Mouse (Mus musculus) spleen, postnatal 4 days (tissue): ENCODE measurements around the gene Mier2.

ENCODE experiments used
- DNase-seq, 2 experiments: peaks; one replicate each; pipeline ENCODE4 v3.0.0; 2022; ENCODE audit warnings: low spot score in 2 of 2

The Mier2 gene

DNA sequence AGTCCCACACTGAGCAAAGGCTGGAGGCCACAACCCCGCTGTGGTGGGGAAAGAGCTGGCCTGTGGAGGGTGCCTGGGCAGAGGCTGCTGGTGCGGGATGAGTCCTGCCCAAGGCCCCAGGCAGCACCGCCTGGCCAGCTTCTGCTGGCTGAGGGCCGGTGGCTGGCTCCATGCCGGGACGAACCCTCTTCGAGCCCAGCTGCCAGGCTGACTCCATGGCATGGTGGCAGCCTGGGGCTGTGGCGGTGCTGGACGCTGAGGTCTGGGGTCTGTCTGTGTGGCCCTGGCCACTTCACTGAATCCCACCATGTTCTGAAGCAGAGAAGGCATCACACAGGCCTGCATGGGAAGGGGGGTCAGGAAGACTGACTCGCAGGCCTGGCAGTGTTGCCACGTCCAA is 14.3 kb downstream of the Mier2 start:
- peak in 1 of 2 experiments; percentile 59 for DNase-seq

DNA sequence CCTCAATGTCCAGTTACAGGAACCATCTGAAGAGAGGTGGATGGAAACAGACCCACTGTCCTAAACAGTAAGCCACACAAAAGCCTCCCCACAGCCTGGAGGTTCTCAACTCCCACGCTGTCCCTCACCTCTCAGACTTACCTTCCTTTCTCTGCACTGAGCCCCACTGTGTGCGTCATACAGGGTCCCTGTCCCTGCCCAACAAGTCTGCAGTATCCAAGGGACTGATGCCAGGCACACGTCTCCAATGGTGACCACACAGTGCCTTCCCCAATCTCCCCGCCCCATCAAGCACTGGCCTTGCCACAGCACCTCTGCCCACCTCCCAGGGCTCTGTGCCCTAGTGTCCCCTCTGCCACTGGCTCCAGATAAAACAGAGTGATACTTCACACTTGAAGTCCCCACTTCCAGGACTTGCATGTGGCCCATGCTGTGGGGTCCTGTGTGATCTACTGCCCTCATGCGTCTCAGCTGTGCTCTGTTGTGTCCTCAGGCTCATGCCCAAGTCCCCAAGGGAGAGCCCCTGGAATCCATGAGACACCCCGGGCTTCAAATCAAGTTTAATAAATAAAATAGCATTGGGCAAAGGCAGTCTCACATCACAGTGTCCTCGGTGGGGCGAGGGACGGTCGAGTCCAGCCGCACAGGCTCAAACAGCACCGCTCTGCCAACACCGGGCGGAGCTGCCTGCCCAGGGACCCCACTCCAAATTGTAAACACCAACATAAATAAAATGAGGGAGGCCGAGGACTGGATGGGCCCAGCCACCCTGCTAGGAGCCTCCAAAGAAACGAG is 15.1 kb downstream of the Mier2 start:
- peak in 1 of 2 experiments; percentile 53 for DNase-seq

DNA sequence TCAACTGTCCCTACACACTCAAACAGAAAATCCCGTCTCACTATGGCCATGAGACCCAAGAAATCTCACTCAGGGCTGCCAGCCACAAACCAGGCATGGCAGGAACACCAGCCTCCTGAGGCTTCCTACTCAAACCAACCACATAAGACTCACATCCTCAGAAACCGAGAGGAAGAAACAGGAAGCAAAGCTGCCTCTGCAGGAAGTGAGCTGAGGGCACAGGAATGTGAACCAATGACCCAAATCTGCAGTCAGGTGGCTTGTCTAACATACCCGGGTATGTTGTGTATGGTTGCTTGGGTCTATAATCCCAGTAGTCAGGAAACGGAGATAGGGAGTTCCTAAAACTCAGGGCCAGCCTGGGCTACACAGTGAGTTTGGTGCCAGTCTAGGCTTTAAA is 16.1 kb downstream of the Mier2 start:
- no peak for DNase-seq

DNA sequence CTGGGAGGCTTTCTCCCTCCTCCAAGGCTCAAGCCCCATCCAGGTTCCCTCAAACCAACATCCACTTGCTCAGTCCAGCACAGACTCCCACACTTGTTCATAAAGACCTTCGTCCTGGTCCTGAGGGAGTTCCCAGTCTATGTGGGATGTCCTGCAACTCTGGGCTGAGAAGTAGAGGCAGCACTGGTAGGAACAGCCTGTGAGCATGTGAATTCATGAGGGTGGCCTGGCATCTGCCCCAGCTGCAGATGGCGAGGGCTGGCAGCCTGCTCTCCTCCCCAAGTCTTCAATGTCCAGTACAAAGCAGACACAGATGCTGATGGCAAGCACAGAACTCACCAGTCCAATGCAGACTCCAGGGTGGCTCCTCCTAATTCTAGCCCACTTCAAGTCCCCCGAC is 16.7 kb downstream of the Mier2 start:
- peak in 1 of 2 experiments; percentile 47 for DNase-seq

DNA sequence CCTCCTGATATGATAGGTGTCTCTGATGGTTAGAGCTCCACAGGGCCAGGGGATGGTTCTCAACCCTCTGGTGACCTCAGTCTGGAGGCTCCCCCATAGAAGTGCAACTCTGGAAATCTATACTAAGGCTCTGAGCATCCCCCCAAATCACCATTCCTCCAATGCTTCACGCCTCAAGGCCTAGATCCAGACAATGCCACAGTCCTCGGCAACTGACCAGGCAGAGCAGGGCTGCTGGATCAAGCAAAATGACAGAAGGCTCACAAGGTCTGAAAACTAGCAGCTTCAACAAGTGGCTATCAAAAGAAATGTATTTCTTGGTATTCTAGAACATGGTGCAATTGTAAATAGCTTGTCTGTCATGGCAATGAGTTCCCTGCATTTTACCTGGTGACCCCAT is 17.2 kb downstream of the Mier2 start:
- DNase-seq = peak in 1 of 2 experiments; percentile 51

DNA sequence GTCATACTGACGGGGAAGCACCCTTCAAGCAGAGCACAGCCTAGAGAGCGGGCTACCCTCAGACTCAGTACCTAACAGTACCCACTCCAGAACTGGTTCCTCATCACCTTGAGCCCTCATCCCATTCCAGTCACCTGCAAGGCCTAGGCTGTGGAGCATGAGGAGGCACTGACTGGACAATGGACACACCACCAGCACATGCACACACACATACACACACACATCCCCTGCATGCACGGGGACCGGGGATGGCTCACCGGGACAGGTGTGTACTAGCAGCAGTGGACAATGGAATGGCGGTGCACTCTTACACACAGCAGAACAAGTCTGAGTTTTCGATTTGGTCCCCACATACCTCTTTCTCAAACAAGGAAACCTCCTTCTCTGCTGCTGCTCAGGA is 17.7 kb downstream of the Mier2 start:
- peak in 1 of 2 experiments; percentile 46 for DNase-seq

DNA sequence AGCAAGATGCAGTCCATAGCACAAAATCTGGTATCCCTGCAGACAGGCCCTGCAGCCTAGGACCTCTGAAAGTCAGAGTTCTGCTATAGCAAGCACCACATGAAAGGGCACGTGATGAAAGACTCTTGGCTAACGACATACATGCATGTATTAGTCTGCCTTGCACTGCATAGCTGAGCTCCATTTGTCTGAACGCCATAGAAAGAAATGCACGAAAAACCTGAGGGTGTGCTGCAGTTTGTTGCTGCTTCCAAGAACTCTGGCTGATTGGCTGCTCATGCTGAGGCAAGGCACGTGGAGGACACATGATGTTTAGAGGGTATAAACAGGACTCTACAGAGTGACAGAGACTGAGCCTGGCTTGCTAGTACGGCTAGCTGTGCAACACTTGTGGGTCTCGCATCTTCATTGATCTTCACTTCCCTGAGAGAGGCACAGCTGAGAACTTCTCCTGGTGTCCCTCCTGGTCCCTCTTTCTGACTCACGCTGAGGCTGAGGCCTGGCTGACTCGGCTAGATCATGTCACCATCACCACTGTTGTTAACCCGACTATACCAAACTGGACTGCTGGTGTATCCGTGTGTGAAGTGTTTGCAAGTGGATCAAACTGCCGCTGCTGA is 18.4 kb downstream of the Mier2 start:
- peak in 1 of 2 experiments; percentile 54 for DNase-seq

DNA sequence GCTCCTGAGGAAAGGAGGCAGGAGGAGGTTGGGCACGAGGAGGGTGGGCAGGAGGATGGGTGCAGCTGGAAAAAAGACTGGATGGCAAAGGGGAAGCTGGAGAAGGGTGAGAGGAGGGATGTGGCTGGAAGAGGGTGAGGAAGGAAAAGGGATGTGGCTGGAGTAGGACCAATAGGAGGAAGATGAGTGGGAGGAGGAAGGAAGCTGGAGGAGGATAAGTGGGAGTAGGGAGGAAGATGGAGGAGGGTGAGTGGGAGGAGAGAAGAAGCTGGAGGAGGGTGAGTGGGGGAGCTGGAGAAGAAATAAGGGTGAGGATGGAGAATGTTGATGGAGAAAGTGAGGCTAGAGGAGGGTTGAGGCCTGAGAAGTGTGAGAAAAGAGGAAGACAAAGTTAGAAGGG is 19.6 kb downstream of the Mier2 start:
- DNase-seq = peak in 1 of 2 experiments; percentile 39

DNA sequence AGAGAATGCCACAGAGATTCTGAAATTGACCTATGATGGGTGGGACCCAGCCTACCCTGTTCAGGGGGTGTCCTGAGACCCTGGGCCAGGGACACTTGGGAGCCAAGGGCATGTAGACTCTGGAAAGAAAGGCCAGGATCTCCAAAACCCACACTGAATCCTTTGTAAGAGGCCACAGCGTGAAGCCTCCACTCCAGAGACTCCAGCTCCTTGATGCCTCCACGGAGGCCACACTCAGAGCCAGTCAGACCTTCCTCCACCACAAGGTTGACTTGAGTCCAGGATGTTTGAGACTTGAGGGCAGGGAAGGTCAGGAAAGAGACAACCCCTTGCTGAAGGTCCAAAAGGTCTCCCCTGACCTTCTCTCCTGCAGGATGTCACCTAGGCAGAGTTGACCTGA is 20.6 kb downstream of the Mier2 start:
- DNase-seq = peak; percentile 10 to 54

DNA sequence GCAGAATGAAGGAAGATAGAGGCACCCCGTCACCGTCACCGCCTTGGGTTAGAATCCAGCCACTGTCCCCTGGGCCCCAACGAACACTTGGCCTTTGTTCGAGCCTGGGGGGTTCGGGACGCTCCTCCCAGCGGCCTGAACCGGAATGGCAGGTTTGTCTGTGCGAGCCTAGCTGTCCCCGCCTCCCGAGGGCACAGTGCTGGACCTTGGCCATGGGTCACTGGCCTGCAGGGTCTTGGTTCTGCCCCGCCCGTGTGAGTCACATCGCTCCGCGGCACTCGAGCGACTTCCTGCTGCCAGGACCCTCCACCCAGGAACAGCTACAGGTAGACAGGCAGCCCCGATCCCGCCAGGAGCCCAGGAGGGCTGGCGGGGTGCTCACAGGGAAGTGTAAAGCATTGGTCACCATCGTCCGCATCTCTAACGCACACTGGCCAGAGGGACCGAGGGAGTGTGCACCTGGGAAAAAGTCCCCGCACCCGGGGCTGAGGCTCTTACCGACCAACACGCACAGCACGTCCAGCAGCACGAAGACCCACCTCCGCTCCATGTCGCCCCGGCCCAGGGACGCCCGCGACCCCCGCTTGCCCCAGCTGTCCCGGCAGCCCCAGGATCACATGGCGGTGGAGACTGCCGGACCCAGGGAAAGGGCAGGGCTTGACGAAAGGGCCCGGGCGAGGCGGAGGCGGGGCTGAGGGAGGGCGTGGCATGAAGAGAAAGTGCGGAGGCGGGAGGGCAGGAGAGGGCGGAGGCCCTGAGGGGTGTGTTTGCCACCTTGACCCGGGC is 21.7 kb downstream of the Mier2 start, which contains the start of gene Plpp2:
TSS of gene Plpp2 (minus strand) at position 671 of the 786 bp plus-strand sequence.
- DNase-seq = peak; percentile 73 to 85

DNA sequence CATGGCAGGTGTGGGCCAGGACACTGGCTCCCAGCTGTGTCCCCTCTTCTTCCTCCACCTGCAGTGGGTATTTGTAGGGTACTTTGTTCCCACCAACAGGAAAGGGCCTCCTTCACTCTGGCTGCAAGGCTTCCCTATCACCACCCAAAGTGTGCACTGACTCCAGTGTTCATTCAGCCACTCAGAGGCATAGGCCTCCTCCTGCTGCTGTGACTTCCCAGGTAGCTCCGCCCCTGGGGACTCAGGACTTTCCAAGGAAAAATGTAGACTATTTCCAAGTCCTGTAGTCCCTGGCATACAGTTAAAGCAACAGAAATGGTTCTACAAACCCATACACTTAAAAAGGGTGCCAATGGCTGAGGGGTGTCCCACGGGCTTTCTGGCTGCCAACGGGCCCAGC is 22.3 kb downstream of the Mier2 start:
- peak in 1 of 2 experiments; percentile 10 for DNase-seq

DNA sequence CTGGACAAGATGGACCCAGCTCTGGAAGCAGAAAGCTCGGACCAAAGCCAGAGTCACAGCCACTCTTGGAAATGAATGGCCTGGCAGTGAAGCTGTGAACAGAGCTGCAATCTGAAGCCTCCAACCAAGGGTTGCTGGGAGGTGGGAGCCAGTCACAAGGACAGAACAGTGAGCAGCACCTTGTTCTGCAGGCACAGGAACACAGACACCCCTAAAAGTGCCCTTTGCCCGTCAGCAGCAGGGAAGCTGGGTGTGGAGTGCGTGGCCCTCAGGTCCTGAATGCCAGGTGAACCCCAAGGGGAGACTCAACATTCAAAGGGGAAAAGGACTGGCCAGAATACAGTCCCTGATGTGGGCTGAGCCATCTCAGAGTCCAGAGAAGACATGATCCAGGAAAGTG is 23.4 kb downstream of the Mier2 start:
- DNase-seq = peak; percentile 8 to 53

DNA sequence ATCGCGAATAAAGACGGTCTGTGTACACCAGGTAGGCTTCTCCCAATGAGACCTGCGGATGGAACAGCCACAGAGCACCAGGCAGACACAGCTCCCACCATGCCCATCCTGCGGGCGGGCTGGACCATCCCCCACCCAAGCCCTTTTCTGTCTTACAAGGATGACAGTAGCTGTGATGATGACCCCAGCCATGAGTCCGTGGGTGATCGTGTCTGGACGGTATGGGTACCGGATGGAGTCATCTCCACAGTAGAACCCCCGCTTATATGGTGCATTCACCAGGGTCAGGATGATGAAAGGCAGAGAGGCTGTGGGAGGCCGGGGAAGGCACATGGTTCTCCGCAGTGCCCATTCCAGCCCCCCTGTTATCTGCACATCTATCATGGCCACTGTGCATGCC is 24.3 kb downstream of the Mier2 start:
- DNase-seq = peak; percentile 9 to 53

DNA sequence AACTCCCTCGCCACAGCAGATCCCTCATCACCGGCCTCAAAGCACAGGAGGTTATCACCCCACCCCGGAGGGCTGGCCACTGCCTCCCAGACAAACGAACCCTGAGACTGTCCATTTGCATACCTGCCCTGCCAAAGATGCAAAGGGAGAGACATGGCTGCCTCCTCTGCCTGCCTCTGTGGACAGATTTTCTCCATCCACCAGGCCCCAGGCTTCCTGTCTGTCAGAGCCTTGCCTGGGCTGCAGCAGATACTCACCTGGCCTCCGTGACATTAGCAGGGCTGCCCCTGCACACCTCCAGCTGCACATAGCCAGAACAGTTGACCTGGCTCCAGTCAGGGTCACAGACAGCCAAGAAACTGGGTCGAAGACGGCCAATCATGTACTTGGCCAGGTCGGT is 24.8 kb downstream of the Mier2 start:
- peak; percentile 8 to 53 for DNase-seq

DNA sequence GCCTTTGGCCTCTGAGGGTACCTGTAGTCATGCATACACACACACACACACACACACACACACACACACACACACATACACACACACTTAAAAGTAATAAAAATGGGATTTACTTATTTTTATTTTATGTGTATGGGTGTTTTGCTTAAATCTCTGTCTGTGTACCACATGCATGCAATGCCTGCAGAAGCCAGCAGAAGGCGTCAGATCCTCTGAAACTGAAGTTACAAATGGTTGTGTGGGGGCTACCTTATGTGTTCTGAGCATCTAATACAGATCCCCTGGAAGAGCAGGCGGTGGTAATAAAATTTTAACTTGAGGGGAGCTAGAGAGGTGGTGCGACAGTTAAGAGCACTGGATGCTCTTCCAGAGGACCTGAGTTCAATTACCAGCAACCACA is 26.9 kb downstream of the Mier2 start:
- DNase-seq = peak in 1 of 2 experiments; percentile 4

DNA sequence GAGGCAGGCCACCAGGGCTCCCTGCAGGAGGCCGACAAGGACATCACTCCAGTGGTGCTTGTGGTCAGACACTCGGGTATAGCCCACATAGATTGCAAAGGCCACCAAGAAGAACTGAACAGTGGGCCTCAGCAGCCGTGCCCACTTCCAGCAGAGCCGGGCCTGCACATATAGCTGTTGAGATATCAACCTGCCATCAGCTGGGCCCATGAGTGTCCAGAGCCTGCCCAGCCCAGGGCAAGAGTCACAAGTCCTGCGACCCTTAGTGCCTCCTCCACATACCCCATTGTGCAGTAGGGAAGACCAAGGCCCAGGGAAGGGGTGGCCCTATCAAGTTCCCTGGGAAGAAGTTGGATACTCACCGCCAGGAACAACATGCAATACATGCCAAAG is 27.6 kb downstream of the Mier2 start:
- DNase-seq = peak; percentile 9 to 55

DNA sequence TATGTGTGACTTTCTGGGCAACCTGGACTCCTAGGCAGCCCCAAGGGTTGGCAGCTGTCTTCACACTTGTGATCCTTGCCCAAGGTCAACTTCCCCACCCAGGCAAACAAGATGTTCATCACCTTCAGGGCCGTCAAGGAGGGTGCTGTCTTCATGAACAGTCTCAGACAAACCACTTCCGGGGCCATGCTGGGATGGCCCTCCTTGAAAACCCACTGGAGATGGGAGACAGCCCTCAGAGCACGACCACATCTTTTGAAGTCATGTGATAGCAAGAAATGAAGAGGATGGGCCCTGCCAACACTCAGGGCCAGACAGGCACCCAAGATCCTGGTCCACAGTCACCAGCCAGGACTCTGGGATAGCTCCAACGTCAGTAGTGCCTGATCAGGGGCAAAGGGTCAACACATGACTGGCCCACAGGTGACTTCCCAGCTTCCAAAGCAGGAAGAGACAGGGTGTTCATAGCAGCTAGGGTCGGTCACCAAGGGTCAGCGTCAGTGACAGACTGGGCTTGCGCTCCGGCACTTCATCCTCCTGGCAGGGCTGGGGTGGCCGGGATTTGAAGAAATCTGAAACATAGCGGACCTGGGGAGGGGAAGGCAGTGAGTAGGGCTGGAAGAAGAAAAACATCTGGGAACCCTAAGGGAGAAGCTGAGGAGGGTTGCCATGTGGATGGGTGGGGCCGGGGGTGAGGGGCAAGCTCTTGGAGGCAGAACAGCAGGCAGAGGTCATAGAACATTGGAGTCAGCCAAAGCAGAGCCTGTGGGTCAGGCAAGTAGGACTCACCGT is 28.1 kb downstream of the Mier2 start:
- peak; percentile 9 to 58 for DNase-seq

DNA sequence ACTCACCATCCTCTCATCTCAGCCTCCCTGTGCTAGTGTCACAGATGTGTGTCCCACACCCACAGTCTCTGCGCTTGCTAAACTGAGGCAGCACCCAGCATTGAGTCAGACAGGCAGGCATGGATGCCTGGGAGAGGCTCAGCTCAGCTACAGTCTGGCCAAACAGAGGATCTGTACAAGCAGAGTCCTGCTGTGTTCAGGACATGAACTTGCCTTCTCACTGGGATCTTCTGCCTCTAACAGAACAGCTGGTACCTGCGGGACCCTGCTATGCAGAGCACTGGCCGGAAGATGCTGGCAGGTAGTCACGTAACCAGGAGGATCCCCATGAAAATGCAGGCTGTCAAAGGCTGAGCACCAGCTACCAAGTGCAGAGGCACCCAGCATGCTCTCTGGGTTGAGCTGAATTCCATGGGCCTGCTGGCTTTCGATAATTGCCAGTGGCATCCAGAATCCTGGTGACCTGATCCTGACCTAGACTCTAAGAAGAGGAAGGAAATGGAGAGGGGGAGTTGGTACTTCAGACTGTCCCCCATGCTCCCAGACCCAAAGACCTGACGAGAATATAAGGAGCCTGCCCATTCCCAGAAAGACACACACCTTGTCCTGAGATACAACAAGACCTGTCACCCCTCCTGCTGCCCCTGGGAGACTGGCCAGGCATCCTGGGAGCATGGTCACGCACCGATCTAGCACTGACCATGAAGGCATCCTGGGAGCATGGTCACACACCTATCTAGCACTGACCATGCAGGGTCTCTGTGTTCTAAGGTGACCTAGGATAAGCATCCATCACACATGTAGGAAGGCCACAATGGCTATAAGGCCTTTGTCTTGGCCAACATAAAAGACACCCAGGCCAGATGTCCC is 29.3 kb downstream of the Mier2 start:
- DNase-seq = peak; percentile 10 to 51

DNA sequence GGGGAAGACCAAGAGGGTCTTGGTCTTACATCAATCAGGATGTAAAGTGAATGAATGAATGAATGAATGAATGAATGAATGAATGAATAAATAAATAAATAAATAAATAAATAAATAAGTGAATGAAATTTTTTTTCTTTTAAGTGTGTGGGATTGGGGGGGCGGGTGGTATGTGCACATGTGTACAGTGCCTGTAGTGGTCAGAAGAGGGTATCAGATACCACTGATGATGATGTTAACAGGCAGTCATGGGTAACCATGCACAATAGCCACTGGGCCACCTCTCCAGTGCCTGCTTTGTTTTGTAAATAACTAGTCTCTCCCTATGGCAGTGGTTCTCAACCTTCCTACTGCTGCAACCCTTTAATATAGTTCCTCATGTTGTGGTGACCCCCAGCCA is 30.6 kb downstream of the Mier2 start:
- DNase-seq = no peak

DNA sequence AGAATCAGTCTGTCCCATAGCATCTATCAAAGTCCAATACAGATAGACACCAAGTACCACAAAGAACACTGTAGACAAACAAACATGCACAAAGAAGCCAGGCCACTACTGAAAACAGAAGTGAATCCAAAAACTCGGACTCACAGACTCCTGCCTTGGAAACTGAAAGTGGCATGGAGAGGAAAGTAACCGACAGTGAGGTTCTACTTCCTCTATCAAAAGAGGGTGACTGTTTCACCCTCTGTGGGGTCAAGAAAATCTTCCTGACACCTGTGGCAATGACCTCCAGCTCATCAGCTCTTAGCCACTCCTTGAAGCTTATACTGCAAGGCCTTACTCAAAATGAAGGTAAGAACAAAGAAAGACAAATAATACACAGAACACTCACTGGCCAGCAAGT is 48.3 kb downstream of the Mier2 start:
- no peak for DNase-seq
